Mouse (Mus musculus) left cerebral cortex, postnatal 25 days (tissue): ENCODE data around the gene Map4k4. TPM values are rescaled to one million over a fixed set of nuclear protein-coding genes. Genes with fewer than 3 reads are reported as not detected.

Experiments used
- DNase-seq, 2 experiments: peaks; one replicate each; pipeline ENCODE4 v3.0.0; 2022; ENCODE audit warnings: low spot score in 2 of 2, mixed read lengths in 1 of 2
- intact Hi-C: fragments of 180-260 bp; cut with DNase I; formaldehyde crosslinking; loops from one replicate; pipeline ENCODE4 v1.15.1; 2025
- total RNA-seq, 2 experiments: library from RNA; stranded (reverse); gene quantifications; 2 replicates each; pipeline ENCODE4 v1.2.3; 2021

Map4k4 gene
- total RNA-seq: 100 to 1,000 TPM; 115 to 131 TPM

DNA sequence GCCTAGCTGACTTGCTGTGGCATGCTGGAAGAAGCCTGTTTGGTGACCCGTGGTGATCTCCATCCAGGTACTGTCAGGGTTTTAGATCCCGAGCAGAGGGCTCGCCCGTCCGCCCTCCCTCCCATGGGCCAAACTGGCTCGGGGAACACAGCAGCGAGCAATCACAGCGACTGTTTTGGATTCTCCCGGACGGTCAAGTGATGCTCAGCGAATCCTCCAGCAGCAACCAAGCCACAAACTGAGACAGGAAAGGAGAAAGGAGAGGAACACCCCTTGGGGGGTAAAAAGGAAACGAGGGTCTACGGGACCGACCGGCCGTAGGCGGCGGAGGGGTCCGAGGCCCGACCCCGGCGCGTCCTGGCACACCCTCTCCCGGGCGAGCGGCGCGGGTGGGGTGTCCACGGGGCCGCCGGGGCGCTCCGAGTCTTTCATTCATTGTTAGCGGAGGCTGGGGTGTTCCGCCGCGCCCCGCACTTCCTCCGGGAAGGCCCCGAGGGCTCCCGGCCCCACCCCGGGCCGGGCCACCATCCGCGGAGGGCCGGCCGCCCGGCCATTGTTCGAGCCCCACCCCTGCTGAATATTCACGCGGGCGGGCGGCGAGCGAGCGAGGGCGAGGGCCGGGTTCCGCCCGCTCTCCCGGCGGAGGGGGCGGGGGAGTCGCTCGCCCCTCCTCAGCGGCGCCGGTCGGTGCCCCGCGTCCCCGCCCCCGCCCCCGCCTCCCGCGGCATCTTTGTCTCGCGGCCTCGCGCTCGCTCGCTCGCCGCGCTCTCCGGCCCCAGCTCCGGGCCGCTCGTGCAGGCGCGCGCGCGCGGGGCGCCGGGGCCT is at the start of gene Map4k4:
TSS of gene Map4k4 (plus strand) at position 733 of the 825 bp plus-strand sequence.
- peak; percentile 47 to 70 for DNase-seq
- intact Hi-C loops: loop anchor here (2.0 to 5.0 kb wide), 4 partner anchors 36 to 343 kb away; no protein-coding TSS in a partner anchor

DNA sequence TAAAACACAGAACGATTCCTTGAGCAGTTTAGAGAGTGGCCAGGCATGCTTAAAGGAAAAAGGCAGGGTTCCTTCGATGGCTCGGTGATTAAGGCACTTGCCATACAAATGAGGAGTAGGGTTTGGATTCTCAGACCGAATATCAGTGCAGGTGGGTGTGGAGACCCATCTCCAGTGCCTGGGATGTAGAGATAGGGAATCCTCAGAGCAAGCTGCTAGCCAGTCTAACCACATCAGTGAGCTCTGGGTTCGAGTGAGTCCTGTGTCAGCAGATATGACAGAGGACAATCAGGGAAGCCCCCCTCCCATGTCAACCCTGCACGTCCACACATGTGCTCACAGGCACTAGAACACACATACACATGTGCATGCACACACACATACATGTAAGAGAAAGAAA is 44.8 kb upstream of the Map4k4 start:
- no peak for DNase-seq
- intact Hi-C loops: no loop called here

DNA sequence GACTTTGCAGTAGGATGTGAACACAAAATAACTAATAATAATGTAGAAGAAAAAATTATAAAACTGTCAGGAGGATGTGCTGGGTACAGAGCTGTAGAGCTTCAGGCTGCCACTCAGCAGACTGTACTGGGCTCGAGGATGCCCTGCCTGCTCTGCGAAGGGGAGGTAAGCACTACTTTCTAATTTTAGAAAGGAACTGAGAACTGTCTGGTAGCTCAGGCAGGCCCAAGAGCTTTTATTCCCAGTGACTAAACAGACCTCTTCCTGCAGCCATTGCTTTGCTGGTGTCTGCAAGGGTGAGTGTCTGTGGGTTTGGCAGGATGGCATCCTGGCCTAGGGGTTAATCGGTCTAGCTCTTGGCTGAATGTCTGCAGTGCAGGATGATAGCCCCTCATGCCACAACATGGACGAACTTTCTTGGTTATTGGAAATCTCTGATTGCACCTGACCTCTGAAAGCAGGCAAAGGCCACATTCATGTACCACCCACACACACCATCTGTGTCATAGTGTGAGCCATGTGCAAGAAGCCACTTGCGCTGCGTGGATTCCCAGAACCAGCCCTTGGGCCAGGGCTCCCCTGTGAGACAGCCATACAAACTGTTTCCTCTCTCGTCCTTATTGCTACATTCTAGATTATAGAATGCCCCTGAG is 43.8 kb upstream of the Map4k4 start:
- intact Hi-C loops: no loop called here
- no peak for DNase-seq

DNA sequence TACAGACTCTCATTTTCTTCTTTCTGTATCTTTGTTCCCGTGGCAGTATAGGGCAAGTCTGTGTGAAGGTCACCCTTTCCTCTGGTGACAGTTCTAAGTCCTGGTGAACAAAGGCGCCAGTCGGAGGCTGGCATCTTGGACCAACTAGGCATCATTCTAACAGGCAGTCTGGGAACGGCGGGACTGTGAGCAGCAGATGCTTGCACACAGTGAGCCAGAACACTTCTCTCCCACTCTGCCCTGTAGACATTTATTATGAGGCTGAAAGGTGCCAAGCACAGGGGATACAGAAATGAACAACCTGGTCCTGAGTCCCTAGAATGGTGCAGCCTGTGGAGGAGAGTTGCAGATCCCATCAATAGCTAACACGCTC is 43.3 kb upstream of the Map4k4 start:
- DNase-seq: no peak
- intact Hi-C loops: no loop called here

DNA sequence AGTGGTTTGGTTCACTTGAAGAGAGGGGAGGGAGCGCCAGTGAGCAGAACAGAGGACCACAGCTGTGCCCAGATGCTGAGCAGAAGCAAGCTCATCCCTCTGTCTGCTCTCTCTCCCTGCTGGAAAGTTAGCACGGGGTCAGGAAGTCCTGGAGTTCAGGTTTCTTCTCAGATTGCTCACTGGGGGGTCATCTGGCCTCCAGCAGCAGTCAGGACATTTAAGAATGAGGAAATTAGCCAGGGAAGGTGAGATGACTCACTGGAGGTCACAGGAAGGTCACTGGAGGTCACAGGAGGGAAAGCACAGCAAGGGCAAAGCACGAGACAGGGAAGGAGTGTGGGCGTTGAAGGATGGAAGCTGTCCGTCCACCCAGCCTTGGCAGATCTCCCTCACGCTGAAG is 41.5 kb upstream of the Map4k4 start:
- no peak for DNase-seq
- intact Hi-C loops: no loop called here

DNA sequence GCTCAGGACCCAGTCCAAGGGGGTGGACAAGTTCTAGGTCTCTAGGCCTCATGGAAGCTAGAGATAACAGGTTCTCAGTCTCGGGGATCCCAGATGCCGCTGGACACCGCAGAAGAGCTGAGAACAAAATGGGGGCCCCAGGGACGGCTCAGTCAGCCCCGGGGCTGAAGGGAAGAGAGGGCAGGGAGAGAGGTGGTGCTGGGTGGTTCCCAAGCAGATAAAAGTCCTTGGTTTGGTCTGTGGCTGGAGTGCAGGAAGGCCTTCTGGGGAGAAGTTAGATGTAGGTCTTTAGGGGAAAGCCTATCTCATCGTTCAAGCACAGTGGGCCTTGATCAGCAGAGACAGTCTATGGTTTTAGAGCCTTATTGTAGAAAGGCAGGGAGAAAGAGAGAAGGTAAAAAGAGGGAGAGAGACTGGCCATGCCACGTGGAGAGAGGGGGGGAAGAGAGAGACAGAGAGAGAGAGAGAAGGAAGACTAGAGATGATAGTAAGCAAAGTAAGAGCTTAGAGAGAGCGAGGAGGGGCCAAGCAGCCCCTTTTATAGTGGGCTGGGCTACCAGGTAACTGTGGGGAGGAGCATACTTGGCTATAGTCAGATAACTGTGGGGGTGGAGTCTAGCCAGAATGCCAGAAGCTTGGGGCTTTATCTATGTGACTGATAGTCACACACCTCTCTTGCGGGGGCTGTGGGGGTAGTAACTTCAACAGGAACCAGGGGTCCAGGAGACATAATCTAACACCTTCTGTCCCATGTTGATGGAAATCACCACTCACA is 34.2 kb upstream of the Map4k4 start:
- no peak for DNase-seq
- intact Hi-C loops: no loop called here

DNA sequence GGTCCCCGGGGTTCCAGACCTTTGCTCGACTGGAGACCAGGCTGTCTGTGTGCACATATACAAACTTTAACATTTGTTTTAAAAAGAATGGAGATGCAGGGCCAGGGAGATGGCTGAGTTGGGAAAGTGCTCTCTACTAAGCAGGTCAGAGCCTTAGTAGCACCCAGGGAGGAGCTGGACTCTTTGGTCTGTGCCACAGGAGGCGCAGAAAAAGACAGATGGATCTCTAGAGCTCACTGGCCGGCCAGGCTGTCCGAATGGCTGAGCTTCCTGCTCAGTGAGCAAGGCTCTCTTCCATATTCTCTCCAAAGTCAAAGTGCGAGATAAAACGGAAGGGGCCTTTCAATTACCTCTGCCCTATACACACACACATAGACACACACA is 33.6 kb upstream of the Map4k4 start:
- intact Hi-C loops: no loop called here
- DNase-seq: no peak

DNA sequence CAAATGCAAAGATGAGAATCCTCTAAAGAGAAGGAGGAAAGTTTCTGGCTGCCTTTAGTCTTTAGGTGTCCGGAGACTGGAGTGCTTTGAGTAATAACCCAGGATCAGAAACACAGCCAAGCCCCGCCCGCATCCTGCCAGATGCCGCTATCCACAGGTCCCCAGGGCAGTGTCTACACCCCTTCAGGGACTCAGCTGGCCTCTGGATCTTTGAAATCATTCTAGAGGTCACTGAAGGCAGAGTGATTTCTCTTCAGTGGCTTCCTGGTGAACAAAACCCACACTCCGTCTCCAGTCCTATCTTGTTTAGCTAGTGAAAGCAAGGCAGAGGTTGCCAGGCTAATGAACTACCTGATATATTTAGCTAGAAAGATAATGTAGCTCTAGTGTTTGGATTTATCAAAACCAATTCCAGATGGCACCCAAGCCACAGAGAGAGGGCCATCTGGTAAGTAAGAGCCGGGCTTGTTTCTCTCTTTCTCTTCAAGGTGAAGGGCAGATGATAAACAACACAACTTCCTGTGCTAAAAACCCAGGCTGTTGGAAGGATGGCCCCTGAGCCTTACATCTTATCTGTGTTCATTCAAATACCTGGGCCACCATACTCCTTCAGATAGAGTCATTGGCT is 32.6 kb upstream of the Map4k4 start:
- no peak for DNase-seq
- intact Hi-C loops: no loop called here

DNA sequence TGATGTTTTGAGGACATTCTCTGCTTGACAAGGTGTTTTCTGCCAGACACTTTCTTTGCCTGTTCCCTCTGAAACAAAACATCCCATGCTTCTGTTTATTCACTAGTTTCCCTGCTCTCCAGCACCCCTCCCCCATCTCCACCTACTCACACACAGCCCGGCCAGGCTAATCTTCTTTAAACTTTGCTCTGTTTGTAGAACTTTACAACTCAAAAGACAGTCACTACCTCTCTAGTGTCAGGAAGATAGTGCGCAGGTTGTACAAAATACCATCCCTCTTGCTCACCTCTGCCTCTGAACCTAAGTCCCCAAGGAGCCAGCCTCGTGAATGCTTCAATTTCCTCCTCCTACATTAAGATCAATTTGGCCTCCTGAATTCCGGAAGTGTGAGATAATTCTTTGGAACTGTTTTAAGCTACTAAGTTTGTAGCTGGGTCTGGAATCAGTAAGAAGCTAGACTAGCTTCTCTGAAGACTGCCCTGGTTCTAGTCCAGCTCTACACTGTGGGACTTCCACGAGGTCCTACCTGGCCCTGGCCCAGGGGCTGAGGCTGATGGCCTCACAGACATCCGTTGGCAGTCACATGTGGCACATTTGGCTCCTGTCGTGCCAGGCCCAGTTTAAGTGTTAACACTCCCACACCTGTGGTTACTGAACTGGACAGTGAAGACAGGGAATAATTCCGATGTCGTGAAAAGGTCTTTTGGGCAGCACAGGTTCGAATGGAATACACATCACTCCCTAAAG is 31.7 kb upstream of the Map4k4 start:
- intact Hi-C loops: no loop called here
- no peak for DNase-seq

DNA sequence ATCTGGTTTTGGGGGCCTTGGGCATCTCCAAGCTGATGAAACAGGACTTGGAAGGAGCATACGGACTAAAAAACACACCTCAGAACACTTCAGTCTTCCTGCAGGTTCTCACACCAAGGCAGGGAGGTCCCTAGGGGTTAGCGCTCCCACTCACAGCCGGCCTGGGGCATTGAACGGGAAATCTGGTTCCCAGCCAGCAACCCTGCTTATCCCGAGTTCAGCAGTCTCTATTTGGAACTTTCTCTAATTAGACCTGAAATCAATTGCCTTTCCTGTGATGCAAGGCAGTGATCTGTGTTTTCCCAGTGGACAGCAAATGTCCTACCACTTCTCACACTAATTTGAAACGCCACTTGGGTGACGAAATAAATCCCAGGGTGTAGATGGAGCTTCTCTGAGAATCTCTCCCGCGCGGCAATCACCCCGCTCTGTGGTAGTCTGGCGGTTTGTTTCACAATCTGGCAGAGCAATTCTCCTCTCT is 31.0 kb upstream of the Map4k4 start:
- intact Hi-C loops: no loop called here
- no peak for DNase-seq

DNA sequence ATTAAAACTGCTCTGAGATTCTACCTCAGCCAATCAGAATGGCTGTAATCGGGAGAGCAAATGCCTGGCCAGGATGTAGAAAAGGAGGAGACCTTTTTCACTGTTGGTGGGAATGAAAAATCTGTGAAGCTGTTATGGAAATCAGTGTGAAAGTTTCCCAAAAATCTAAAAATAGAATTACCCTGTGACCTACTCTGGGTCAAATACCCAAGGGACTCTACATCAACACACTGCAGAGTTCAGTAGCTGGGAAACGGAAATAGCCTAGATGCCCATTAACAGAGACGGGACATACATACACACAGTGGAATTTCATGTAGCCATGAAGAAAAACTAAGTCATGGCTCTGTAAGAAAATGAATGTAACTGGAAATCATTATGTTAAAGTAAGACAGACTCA is 22.7 kb upstream of the Map4k4 start:
- intact Hi-C loops: no loop called here

DNA sequence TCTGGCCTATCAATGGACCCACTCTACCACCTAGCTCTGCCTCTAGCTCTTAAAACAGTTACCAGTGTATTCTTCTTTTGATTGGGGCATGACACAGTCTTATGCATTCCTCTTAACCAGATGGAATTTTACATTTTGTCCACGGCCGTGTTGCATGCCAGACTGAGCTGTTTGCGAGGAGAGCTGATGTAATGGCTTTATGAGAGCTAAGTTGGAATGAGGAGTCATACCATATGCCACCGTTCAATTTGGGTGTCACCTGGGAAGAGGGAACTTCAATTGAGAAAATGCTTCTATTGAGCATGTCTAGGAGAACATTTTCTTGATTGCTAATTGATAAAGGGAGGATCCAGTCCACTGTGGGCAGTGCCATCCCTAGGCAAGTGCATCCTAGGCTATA is 18.2 kb upstream of the Map4k4 start:
- no peak for DNase-seq
- intact Hi-C loops: no loop called here

More for the DNA sequence above, 22.7 kb upstream of the Map4k4 start:
- no peak for DNase-seq

DNA sequence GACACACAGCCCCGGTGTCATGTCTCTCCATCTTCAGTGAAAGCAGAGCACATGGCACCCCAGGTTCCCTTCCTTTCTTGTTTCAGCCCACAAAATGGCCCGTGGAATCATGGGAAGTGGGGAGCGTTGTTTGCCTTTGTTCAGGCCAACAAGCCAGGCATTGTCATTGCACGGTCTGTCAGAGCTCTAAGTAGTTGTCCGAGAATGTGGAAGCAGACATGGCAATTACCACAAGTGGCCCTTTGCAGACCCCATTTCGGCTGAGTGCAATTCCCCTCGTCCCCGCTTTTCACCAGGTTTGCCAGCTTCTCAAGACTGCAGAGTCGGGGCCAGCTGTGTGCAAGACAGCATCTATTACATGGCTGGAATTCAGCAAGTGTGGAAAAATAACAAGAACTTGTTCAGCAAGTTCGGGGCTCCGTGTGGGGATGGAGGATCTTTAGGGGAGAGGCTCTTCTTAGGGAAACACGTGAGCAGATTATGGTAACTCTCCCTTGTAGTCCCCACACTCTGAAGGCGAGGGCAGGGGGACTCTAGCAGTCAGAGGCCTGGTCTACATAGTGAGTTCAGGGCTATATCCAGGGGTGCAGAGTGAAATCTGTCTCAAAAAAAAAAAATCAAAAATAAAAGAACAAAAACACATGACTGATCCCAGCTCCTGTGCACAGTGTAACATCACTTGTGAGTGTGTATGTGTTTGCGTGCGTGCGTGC is 15.8 kb upstream of the Map4k4 start:
- intact Hi-C loops: no loop called here
- DNase-seq: no peak

DNA sequence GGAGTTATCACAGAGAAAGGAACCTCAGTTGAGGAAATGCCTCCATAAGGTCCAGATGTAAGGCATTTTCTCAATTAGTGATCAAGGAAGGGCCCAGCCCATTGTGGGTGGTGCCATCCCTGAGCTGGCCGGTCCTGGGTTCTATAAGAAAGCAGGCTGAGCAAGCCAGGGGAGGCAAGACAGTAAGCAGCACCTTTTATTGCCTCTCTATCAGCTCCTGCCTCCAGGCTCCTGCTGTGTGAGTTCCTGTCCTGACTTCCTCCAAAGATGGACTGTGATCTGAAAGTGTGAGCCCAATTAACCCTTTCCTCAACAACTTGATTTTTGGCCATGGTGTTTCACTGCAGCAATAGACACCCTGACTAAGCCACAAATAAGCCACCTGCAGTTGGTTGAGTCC is 12.7 kb upstream of the Map4k4 start:
- intact Hi-C loops: no loop called here
- no peak for DNase-seq

DNA sequence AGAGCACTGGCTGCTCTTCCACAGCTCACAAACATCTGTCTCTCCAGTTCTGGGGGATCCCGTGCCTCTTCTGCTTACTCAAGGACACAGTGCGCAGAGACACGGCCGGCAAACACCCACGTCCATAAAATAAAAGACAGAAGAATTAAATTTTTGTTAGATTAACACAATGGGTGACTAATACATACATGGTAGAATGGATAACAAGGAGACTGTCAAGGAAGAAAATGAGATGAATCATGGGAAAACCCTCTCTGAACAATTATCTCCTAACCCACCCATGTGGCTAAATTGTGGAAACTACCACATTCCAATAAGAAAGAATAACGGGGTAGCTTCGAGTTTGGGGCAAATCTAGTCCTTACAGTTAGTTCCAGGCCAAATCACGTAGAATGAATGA is 11.3 kb upstream of the Map4k4 start:
- intact Hi-C loops: no loop called here
- DNase-seq: no peak

DNA sequence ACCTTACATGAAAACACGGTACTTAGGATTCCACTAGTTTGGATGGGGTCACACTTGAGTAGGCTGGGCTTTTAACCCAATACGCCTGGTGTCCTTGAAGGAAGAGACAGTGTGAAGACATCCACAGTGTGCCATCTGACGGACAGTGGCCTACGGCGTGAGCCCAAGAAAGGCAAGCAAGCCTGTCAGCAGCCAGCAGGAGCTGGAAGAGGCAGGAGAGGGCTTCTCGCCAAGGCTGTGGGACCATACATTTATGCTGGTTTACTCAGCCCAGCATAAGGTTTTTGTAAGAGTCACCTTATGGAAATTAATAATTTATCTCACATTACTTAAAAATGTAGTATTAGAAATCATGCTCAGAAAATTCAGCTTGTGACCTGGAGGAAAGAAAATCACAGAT is 10.7 kb upstream of the Map4k4 start:
- intact Hi-C loops: no loop called here
- no peak for DNase-seq

DNA sequence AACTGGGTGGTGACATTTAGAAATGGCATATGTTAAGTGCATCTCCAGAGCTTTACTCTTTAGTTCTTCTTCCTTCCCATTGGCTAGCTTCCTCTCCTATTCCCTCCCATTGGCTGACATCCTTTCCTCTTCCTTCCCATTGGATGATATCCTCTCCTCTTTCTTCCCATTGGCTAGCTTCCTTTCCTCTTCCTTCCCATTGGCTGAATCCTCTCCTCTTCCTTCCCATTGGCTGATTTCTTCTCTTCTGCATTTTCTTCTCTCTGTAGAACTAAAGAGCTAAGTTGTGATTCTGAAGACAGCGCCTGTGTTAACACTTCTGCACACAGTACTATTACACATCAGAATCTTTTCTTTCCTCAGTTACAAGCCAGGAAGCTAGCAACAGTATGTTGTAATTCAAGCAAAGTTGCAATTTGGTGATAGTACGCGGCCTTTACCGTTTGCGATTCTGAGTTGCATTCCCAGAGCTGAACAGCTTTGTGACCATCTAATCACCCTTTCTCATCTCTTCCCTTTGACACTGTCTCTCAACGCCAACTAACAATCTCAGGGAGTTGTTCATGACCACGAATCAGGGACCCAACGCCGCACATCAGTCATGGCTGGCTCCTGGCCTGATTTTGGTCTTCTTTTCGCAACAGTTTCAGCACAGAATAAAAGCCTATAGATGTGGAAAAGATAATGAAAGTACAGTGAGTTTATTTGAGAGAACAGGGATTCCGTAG is 7.4 kb upstream of the Map4k4 start:
- peak in 1 of 2 experiments; percentile 61 for DNase-seq
- intact Hi-C loops: no loop called here

DNA sequence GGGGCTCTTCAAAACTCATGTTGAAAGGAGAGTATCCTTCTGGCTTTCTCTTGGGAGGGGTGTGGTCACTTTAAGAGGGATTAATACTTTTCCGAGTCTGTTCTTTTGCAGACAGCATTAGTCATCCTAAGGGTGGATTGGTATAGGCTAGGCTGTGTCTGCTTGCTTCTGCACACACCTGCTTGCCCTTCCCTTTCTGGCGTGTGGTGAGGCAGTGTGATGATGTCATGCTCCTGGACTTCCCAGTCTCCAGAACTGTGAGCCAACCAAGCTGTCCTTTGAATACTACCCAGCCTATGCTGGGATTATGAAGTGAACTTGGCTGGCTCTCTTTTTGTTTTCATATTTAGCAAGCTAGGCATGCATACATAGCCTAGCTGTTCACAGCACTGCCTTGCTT is 5.6 kb upstream of the Map4k4 start:
- DNase-seq: no peak
- intact Hi-C loops: no loop called here
